Mouse (Mus musculus) limb, embryonic 15.5 days (tissue): ENCODE measurements at regions not wholly inside any gene's neighbourhood (a gene's known extent, or its start where the extent isn't known, plus 50 kb on each side); places are given as distances from the start of the nearest gene placed in this dataset.

ENCODE experiments used
- ATAC-seq: fragments of 200-750 bp; cut with Nextera tagmentation; 2 replicates; pipeline ENCODE4 v1.8.0; 2017; ENCODE audit warnings: low read depth, moderate TSS enrichment; ENCODE audit not compliant: insufficient number of reproducible peaks, low FRiP score, low TSS enrichment
- H3K27ac ChIP-seq: fragments of 300-500 bp; sonication (generic); 2 replicates; pipeline ENCODE4 v1.5.1; 2015; ENCODE audit warnings: moderate library complexity, mild to moderate bottlenecking, inconsistent platforms
- H3K27me3 ChIP-seq: fragments of 300-500 bp; sonication (generic); 2 replicates; pipeline ENCODE4 v1.6.1; 2015; ENCODE audit warnings: inconsistent platforms
- H3K36me3 ChIP-seq: fragments of 300-500 bp; sonication (generic); 2 replicates; pipeline ENCODE4 v1.6.1; 2015; ENCODE audit warnings: inconsistent platforms
- H3K4me1 ChIP-seq: fragments of 300-500 bp; sonication (generic); 2 replicates; pipeline ENCODE4 v1.6.1; 2015; ENCODE audit warnings: inconsistent platforms
- H3K4me2 ChIP-seq: fragments of 300-500 bp; sonication (generic); 2 replicates; pipeline ENCODE4 v1.6.1; 2015; ENCODE audit warnings: mild to moderate bottlenecking, inconsistent platforms
- H3K4me3 ChIP-seq: fragments of 300-500 bp; sonication (generic); 2 replicates; pipeline ENCODE4 v1.5.1; 2015; ENCODE audit warnings: mild to moderate bottlenecking, inconsistent platforms
- H3K9ac ChIP-seq: fragments of 300-500 bp; sonication (generic); 2 replicates; pipeline ENCODE4 v1.6.1; 2015; ENCODE audit warnings: inconsistent platforms
- H3K9me3 ChIP-seq: fragments of 300-500 bp; sonication (generic); 2 replicates; pipeline ENCODE4 v1.6.1; 2016; ENCODE audit warnings: inconsistent platforms
- WGBS: fragments of 180-500 bp; shearing (Covaris S2); methylation state at CpG from one replicate; pipeline ENCODE4 v1.1.7; 2015; 5-methylcytosine and 5-hydroxymethylcytosine counted together

- H3K4me1 ChIP-seq = no peaks in the 10 kb centered on the region
- no peak for ATAC-seq
- no peak overlapping the region for H3K4me3 ChIP-seq
- H3K9me3 ChIP-seq = no peaks in the 10 kb centered on the region
- 64% methylated on average over 8 of the region's 8 CpGs for WGBS
- H3K4me2 ChIP-seq = no peak overlapping the region
- H3K36me3 ChIP-seq = no peaks in the 10 kb centered on the region
- no peak overlapping the region for H3K27ac ChIP-seq
- no peak overlapping the region for H3K9ac ChIP-seq
- H3K27me3 ChIP-seq = no peaks in the 10 kb centered on the region
These were observed 59.3 kb upstream of the Kcnd3 start for GRCm38 (mm10) chr3:105392611-105393514.
